Mouse (Mus musculus): ENCODE results near the gene Igf1r. TPM values are rescaled to one million over a fixed set of nuclear protein-coding genes. Genes with fewer than 3 reads are reported as not detected.
"Not testable (repeated sequence)": the region's sequence is repeated elsewhere in the genome, so short reads cannot be mapped to it uniquely, and the experiment has no call there.

The Igf1r gene
- polyA plus RNA-seq, 1 experiment from 2014 or later = 18.1 TPM

GRCm38 (mm10) chr7:68278385-68278784 is 325.8 kb downstream of the Igf1r start:
- Histone ChIP-seq H3K9ac (ENCODE audit: low read depth, low read length) (no peak overlapping the region), H3K27ac (no peak overlapping the region), H3K4me3 (replicated peaks; ENCODE audit: low read depth, low read length) (no peak overlapping the region), H3K9me3 (replicated peaks; ENCODE audit: low read length) (no peaks in the 10 kb centered on the region), H3K36me3 (ENCODE audit: insufficient read depth, low read length) (no peaks in the 10 kb centered on the region), H3K27me3 (ENCODE audit: insufficient read depth, low read length) (no peaks in the 10 kb centered on the region), H3K4me1 (replicated peaks; ENCODE audit: insufficient read depth, low read length) (peaks cover 10% of the 10 kb centered on the region), H3K4me2 (ENCODE audit: low read length) (no peak overlapping the region)
- 96% methylated on average over 6 of the region's 6 CpGs for WGBS
- no peak for TF ChIP-seq CTCF (IDR thresholded peaks at IDR 0.05; ENCODE audit: low read depth)
- ATAC-seq (replicated peaks; ENCODE audit: low FRiP score, low read depth) (no peak), DNase-seq (ENCODE audit: low spot score) (no peak)

GRCm38 (mm10) chr7:68278908-68279307 is 326.3 kb downstream of the Igf1r start:
- no peak for TF ChIP-seq CTCF (IDR thresholded peaks at IDR 0.05; ENCODE audit: low read depth)
- no peak overlapping the region for H3K4me2 ChIP-seq (ENCODE audit: low read length)
- H3K4me1 ChIP-seq (replicated peaks; ENCODE audit: insufficient read depth, low read length) = peaks cover 10% of the 10 kb centered on the region
- no peak overlapping the region for H3K27ac ChIP-seq
- no peak overlapping the region for H3K4me3 ChIP-seq (replicated peaks; ENCODE audit: low read depth, low read length)
- H3K27me3 ChIP-seq (ENCODE audit: insufficient read depth, low read length) = no peaks in the 10 kb centered on the region
- 73% methylated on average over 6 of the region's 6 CpGs for WGBS
- no peaks in the 10 kb centered on the region for H3K9me3 ChIP-seq (replicated peaks; ENCODE audit: low read length)
- H3K36me3 ChIP-seq (ENCODE audit: insufficient read depth, low read length) = no peaks in the 10 kb centered on the region
- DNase-seq (ENCODE audit: low spot score) (no peak), ATAC-seq (replicated peaks; ENCODE audit: low FRiP score, low read depth) (no peak)
- no peak overlapping the region for H3K9ac ChIP-seq (ENCODE audit: low read depth, low read length)

GRCm38 (mm10) chr7:68279481-68279880 is 326.9 kb downstream of the Igf1r start:
- H3K27me3 ChIP-seq (ENCODE audit: insufficient read depth, low read length) = no peaks in the 10 kb centered on the region
- H3K4me1 ChIP-seq (replicated peaks; ENCODE audit: insufficient read depth, low read length) = peaks cover 10% of the 10 kb centered on the region
- DNase-seq (ENCODE audit: low spot score) (no peak), ATAC-seq (replicated peaks; ENCODE audit: low FRiP score, low read depth) (no peak)
- H3K4me2 ChIP-seq (ENCODE audit: low read length) = no peak overlapping the region
- no peaks in the 10 kb centered on the region for H3K9me3 ChIP-seq (replicated peaks; ENCODE audit: low read length)
- H3K4me3 ChIP-seq (replicated peaks; ENCODE audit: low read depth, low read length) = no peak overlapping the region
- H3K36me3 ChIP-seq (ENCODE audit: insufficient read depth, low read length) = no peaks in the 10 kb centered on the region
- no peak for TF ChIP-seq CTCF (IDR thresholded peaks at IDR 0.05; ENCODE audit: low read depth)
- WGBS = 88% methylated on average over 7 of the region's 7 CpGs
- no peak overlapping the region for H3K9ac ChIP-seq (ENCODE audit: low read depth, low read length)
- no peak overlapping the region for H3K27ac ChIP-seq

- ATAC-seq (replicated peaks; ENCODE audit: low FRiP score, low read depth) (no peak), DNase-seq (ENCODE audit: low spot score) (no peak)
- H3K36me3 ChIP-seq (ENCODE audit: insufficient read depth, low read length) = no peaks in the 10 kb centered on the region
- no peak overlapping the region for H3K4me3 ChIP-seq (replicated peaks; ENCODE audit: low read depth, low read length)
- no peaks in the 10 kb centered on the region for H3K27me3 ChIP-seq (ENCODE audit: insufficient read depth, low read length)
- H3K9me3 ChIP-seq (replicated peaks; ENCODE audit: low read length) = no peaks in the 10 kb centered on the region
- no peak for TF ChIP-seq CTCF (IDR thresholded peaks at IDR 0.05; ENCODE audit: low read depth)
- 83% methylated on average over 19 of the region's 19 CpGs for WGBS
- H3K4me1 ChIP-seq (replicated peaks; ENCODE audit: insufficient read depth, low read length) = peaks cover 10% of the 10 kb centered on the region
- H3K4me2 ChIP-seq (ENCODE audit: low read length) = no peak overlapping the region
- H3K9ac ChIP-seq (ENCODE audit: low read depth, low read length) = no peak overlapping the region
- H3K27ac ChIP-seq = no peak overlapping the region
Measured at GRCm38 (mm10) chr7:68280352-68280869, 327.8 kb downstream of the Igf1r start.

- Histone ChIP-seq H3K27me3 (ENCODE audit: insufficient read depth, low read length) (no peaks in the 10 kb centered on the region), H3K27ac (no peak overlapping the region), H3K9me3 (replicated peaks; ENCODE audit: low read length) (no peaks in the 10 kb centered on the region), H3K4me2 (ENCODE audit: low read length) (no peak overlapping the region), H3K36me3 (ENCODE audit: insufficient read depth, low read length) (no peaks in the 10 kb centered on the region), H3K9ac (ENCODE audit: low read depth, low read length) (no peak overlapping the region), H3K4me1 (replicated peaks; ENCODE audit: insufficient read depth, low read length) (peaks cover 3% of the 10 kb centered on the region), H3K4me3 (replicated peaks; ENCODE audit: low read depth, low read length) (no peak overlapping the region)
- 72% methylated on average over 5 of the region's 5 CpGs for WGBS
- TF ChIP-seq CTCF (IDR thresholded peaks at IDR 0.05; ENCODE audit: low read depth) = no peak
- DNase-seq (ENCODE audit: low spot score) = no peak
- no peak for ATAC-seq (replicated peaks; ENCODE audit: low FRiP score, low read depth)
Measured at GRCm38 (mm10) chr7:68281341-68281740, 328.7 kb downstream of the Igf1r start.

GRCm38 (mm10) chr7:68282304-68283132 is 329.9 kb downstream of the Igf1r start:
- WGBS = 68% methylated on average over 22 of the region's 22 CpGs
- H3K4me1 ChIP-seq (replicated peaks; ENCODE audit: insufficient read depth, low read length) = no peaks in the 10 kb centered on the region; the same call in 1 of the 2 replicates

GRCm38 (mm10) chr7:68283133-68283520 is 330.5 kb downstream of the Igf1r start:
- 87% methylated on average over 4 of the region's 4 CpGs for WGBS
- H3K27me3 ChIP-seq (ENCODE audit: insufficient read depth, low read length); H3K4me2 ChIP-seq (ENCODE audit: low read length); ATAC-seq (replicated peaks; ENCODE audit: low FRiP score, low read depth); DNase-seq (ENCODE audit: low spot score); H3K9me3 ChIP-seq (replicated peaks; ENCODE audit: low read length); H3K4me1 ChIP-seq (replicated peaks; ENCODE audit: insufficient read depth, low read length); H3K27ac ChIP-seq; H3K4me3 ChIP-seq (replicated peaks; ENCODE audit: low read depth, low read length); H3K36me3 ChIP-seq (ENCODE audit: insufficient read depth, low read length); H3K9ac ChIP-seq (ENCODE audit: low read depth, low read length): not testable (repeated sequence)

More at GRCm38 (mm10) chr7:68282304-68283132, 329.9 kb downstream of the Igf1r start:
- Histone ChIP-seq H3K36me3 (ENCODE audit: insufficient read depth, low read length) (no peaks in the 10 kb centered on the region), H3K9ac (ENCODE audit: low read depth, low read length) (no peak overlapping the region), H3K4me3 (replicated peaks; ENCODE audit: low read depth, low read length) (no peak overlapping the region), H3K9me3 (replicated peaks; ENCODE audit: low read length) (no peaks in the 10 kb centered on the region), H3K4me2 (ENCODE audit: low read length) (no peak overlapping the region), H3K27ac (no peak overlapping the region), H3K27me3 (ENCODE audit: insufficient read depth, low read length) (no peaks in the 10 kb centered on the region)
- no peak for ATAC-seq (replicated peaks; ENCODE audit: low FRiP score, low read depth)
- TF ChIP-seq CTCF (IDR thresholded peaks at IDR 0.05; ENCODE audit: low read depth) = no peak
- no peak for DNase-seq (ENCODE audit: low spot score)
